Mouse (Mus musculus): ENCODE data around the gene Parp14. TPM values are rescaled to one million over a fixed set of nuclear protein-coding genes. Genes with fewer than 3 reads are reported as not detected.

Gene Parp14
- total and polyA plus RNA-seq, 2 experiments, result 4.5 to 24.5 TPM

GRCm38 (mm10) chr16:35847138-35847537 is 24.2 kb downstream of the Parp14 start:
- no peak for DNase-seq (ENCODE audit: extremely low read depth, low read depth, low spot score)
- Histone ChIP-seq H3K27ac (replicated peaks; ENCODE audit: insufficient read depth, low read depth, low read length) (no peak overlapping the region), H3K27me3 (ENCODE audit: control insufficient read depth, insufficient read depth, low read length) (no peaks in the 10 kb centered on the region), H3K79me2 (ENCODE audit: control insufficient read depth, insufficient read depth, low read length) (no peaks in the 10 kb centered on the region), H3K4me3 (ENCODE audit: insufficient read depth, low read depth, low read length) (no peak overlapping the region), H3K36me3 (ENCODE audit: control insufficient read depth, insufficient read depth, low read length) (peaks cover 42% of the 10 kb centered on the region), H3K9ac (ENCODE audit: low read depth, low read length) (no peak overlapping the region), H3K4me1 (ENCODE audit: control insufficient read depth, insufficient read depth, low read length) (no peaks in the 10 kb centered on the region)
- TF ChIP-seq CTCF (IDR thresholded peaks at IDR 0.05; ENCODE audit: low read depth, low read length) (no peak), POLR2A (IDR thresholded peaks at IDR 0.05; ENCODE audit: extremely low read depth, insufficient read depth, low read length) (no peak)

DNA sequence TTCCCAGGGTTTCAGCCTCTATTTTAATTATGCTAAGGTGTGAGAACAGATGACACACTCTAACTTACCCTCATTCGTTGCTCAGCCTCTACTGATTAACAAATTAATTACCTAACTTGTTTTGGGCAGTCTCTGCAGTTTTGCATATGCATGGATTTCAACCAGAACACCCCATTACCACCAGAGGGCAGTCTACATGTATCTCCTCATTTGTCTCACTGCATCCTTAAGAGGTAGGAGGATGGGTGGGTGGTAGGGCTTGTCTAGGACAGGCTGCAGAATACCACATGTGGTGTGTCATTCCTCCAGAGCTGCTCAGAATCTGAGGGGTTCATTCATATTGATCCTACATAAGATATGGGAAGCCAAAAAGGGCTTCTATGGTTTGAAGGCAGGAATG is 31.7 kb downstream of the Parp14 start:
- Histone ChIP-seq H3K79me2 (ENCODE audit: control insufficient read depth, insufficient read depth, low read length) (no peaks in the 10 kb centered on the region), H3K4me1 (ENCODE audit: control insufficient read depth, insufficient read depth, low read length) (no peaks in the 10 kb centered on the region), H3K9ac (ENCODE audit: low read depth, low read length) (no peak overlapping the region), H3K27ac (replicated peaks; ENCODE audit: insufficient read depth, low read depth, low read length) (no peak overlapping the region), H3K36me3 (ENCODE audit: control insufficient read depth, insufficient read depth, low read length) (peaks cover 72% of the 10 kb centered on the region), H3K27me3 (ENCODE audit: control insufficient read depth, insufficient read depth, low read length) (no peaks in the 10 kb centered on the region), H3K4me3 (ENCODE audit: insufficient read depth, low read depth, low read length) (no peak overlapping the region)
- TF ChIP-seq POLR2A (IDR thresholded peaks at IDR 0.05; ENCODE audit: extremely low read depth, insufficient read depth, low read length), result no peak
- peak; percentile 36 for TF ChIP-seq CTCF (IDR thresholded peaks at IDR 0.05; ENCODE audit: low read depth, low read length)
- 42% methylated on average over 1 of the region's 1 CpGs for WGBS
- DNase-seq (ENCODE audit: extremely low read depth, low read depth, low spot score), result peak; percentile 49

DNA sequence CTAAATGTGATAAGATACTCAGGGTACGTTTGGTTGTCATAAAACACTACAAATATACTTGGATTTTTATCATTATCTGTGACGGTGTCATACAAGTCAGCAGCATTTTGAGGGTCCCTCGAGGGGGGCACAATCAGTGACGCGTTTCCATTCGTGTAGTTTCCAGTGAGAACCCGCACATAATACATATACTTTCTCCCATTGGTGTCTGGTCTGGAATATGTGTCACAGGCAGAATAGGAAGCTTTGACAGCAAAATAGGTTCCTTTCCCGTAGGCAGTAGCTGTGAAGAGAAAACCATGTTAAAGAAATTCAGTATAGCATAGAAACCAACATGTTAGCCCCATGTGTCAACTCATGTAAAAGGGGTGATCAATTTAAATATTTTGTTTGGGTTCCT is 36.7 kb downstream of the Parp14 start:
- Histone ChIP-seq H3K9ac (ENCODE audit: low read depth, low read length) (no peak overlapping the region), H3K4me3 (ENCODE audit: insufficient read depth, low read depth, low read length) (no peak overlapping the region), H3K4me1 (ENCODE audit: control insufficient read depth, insufficient read depth, low read length) (no peaks in the 10 kb centered on the region), H3K36me3 (ENCODE audit: control insufficient read depth, insufficient read depth, low read length) (peaks cover 54% of the 10 kb centered on the region), H3K79me2 (ENCODE audit: control insufficient read depth, insufficient read depth, low read length) (no peaks in the 10 kb centered on the region), H3K27me3 (ENCODE audit: control insufficient read depth, insufficient read depth, low read length) (no peaks in the 10 kb centered on the region), H3K27ac (replicated peaks; ENCODE audit: insufficient read depth, low read depth, low read length) (no peak overlapping the region)
- no peak for DNase-seq (ENCODE audit: extremely low read depth, low read depth, low spot score)
- no peak for TF ChIP-seq CTCF (IDR thresholded peaks at IDR 0.05; ENCODE audit: low read depth, low read length)
- no peak for TF ChIP-seq POLR2A (IDR thresholded peaks at IDR 0.05; ENCODE audit: extremely low read depth, insufficient read depth, low read length)
- WGBS, result 92% methylated on average over 8 of the region's 8 CpGs

- TF ChIP-seq CTCF (IDR thresholded peaks at IDR 0.05; ENCODE audit: low read depth, low read length), result no peak
- TF ChIP-seq POLR2A (IDR thresholded peaks at IDR 0.05; ENCODE audit: extremely low read depth, insufficient read depth, low read length), result no peak
- Histone ChIP-seq H3K79me2 (ENCODE audit: control insufficient read depth, insufficient read depth, low read length) (no peaks in the 10 kb centered on the region), H3K36me3 (ENCODE audit: control insufficient read depth, insufficient read depth, low read length) (peaks cover 44% of the 10 kb centered on the region), H3K9ac (ENCODE audit: low read depth, low read length) (no peak overlapping the region), H3K4me3 (ENCODE audit: insufficient read depth, low read depth, low read length) (no peak overlapping the region), H3K4me1 (ENCODE audit: control insufficient read depth, insufficient read depth, low read length) (no peaks in the 10 kb centered on the region), H3K27me3 (ENCODE audit: control insufficient read depth, insufficient read depth, low read length) (no peaks in the 10 kb centered on the region), H3K27ac (replicated peaks; ENCODE audit: insufficient read depth, low read depth, low read length) (no peak overlapping the region)
- no peak for DNase-seq (ENCODE audit: extremely low read depth, low read depth, low spot score)
- WGBS, result 91% methylated on average over 3 of the region's 3 CpGs
Observed at GRCm38 (mm10) chr16:35832926-35833325, 38.4 kb downstream of the Parp14 start.

- Histone ChIP-seq H3K9ac (ENCODE audit: low read depth, low read length) (no peak overlapping the region), H3K36me3 (ENCODE audit: control insufficient read depth, insufficient read depth, low read length) (peaks cover 23% of the 10 kb centered on the region), H3K4me3 (ENCODE audit: insufficient read depth, low read depth, low read length) (no peak overlapping the region), H3K4me1 (ENCODE audit: control insufficient read depth, insufficient read depth, low read length) (no peaks in the 10 kb centered on the region), H3K27me3 (ENCODE audit: control insufficient read depth, insufficient read depth, low read length) (no peaks in the 10 kb centered on the region), H3K27ac (replicated peaks; ENCODE audit: insufficient read depth, low read depth, low read length) (no peak overlapping the region), H3K79me2 (ENCODE audit: control insufficient read depth, insufficient read depth, low read length) (no peaks in the 10 kb centered on the region)
- no peak for TF ChIP-seq CTCF (IDR thresholded peaks at IDR 0.05; ENCODE audit: low read depth, low read length)
- TF ChIP-seq POLR2A (IDR thresholded peaks at IDR 0.05; ENCODE audit: extremely low read depth, insufficient read depth, low read length), result no peak
- no peak for DNase-seq (ENCODE audit: extremely low read depth, low read depth, low spot score)
- WGBS, result 45% methylated on average over 7 of the region's 7 CpGs
Observed at GRCm38 (mm10) chr16:35829999-35830398, 41.3 kb downstream of the Parp14 start.

- Histone ChIP-seq H3K36me3 (ENCODE audit: control insufficient read depth, insufficient read depth, low read length) (no peaks in the 10 kb centered on the region; the same call in 1 of the 2 replicates), H3K4me1 (ENCODE audit: control insufficient read depth, insufficient read depth, low read length) (no peaks in the 10 kb centered on the region), H3K27me3 (ENCODE audit: control insufficient read depth, insufficient read depth, low read length) (no peaks in the 10 kb centered on the region), H3K4me3 (ENCODE audit: insufficient read depth, low read depth, low read length) (no peak overlapping the region), H3K79me2 (ENCODE audit: control insufficient read depth, insufficient read depth, low read length) (no peaks in the 10 kb centered on the region), H3K27ac (replicated peaks; ENCODE audit: insufficient read depth, low read depth, low read length) (no peak overlapping the region), H3K9ac (ENCODE audit: low read depth, low read length) (no peak overlapping the region)
- peak; percentile 46 for DNase-seq (ENCODE audit: extremely low read depth, low read depth, low spot score)
- 40% methylated on average over 13 of the region's 13 CpGs for WGBS
- peak; percentile 99 for TF ChIP-seq CTCF (IDR thresholded peaks at IDR 0.05; ENCODE audit: low read depth, low read length)
- no peak for TF ChIP-seq POLR2A (IDR thresholded peaks at IDR 0.05; ENCODE audit: extremely low read depth, insufficient read depth, low read length)
Observed at GRCm38 (mm10) chr16:35817255-35818089, 53.9 kb downstream of the Parp14 start.

Measured in liver, adult 2 months (tissue).